Mouse (Mus musculus) erythroblast, embryonic 14.5 days (primary cell): ENCODE data around the gene Timmdc1. TPM values are rescaled to one million over a fixed set of nuclear protein-coding genes. Genes with fewer than 3 reads are reported as not detected.

ENCODE experiments used
- H3K27me3 ChIP-seq: 2 replicates; pipeline ENCODE4 v1.6.1; 2012; ENCODE audit warnings: inconsistent platforms; ENCODE audit not compliant: control insufficient read depth
- H3K36me3 ChIP-seq: 2 replicates; pipeline ENCODE4 v1.6.1; 2012; ENCODE audit warnings: mild to moderate bottlenecking, inconsistent platforms; ENCODE audit not compliant: control insufficient read depth
- H3K4me1 ChIP-seq: 2 replicates; pipeline ENCODE4 v1.6.1; 2012; ENCODE audit warnings: inconsistent platforms; ENCODE audit not compliant: control insufficient read depth
- H3K4me3 ChIP-seq: replicated peaks from 2 replicates; pipeline ENCODE3; 2012; ENCODE audit warnings: moderate library complexity, mild to moderate bottlenecking, inconsistent platforms
- H3K9me3 ChIP-seq: 2 replicates; pipeline ENCODE4 v1.6.1; 2012; ENCODE audit warnings: low read length, inconsistent platforms, mixed read lengths; ENCODE audit not compliant: control insufficient read depth
- GATA1 ChIP-seq: IDR thresholded peaks from 2 replicates; pipeline ENCODE4 v1.6.1; 2012; ENCODE audit warnings: low read length, inconsistent platforms, mixed read lengths
- TAL1 ChIP-seq: IDR thresholded peaks from 3 replicates; pipeline ENCODE4 v1.6.1; 2012; ENCODE audit warnings: low read length, inconsistent platforms, mixed read lengths
- polyA plus RNA-seq: library from polyadenylated mRNA; stranded (reverse); fragments of >175 nt; gene quantifications from 2 replicates; pipeline ENCODE4 v1.2.3, GENCODE M21; 2012

The Timmdc1 gene
- polyA plus RNA-seq, 1 experiment = 3.2 TPM

GRCm38 (mm10) chr16:38549479-38550396 lies 27.3 kb upstream of the Timmdc1 start, which contains the start of gene Poglut1:
TSS of gene Poglut1 (minus strand) at chr16:38550258.
- Histone ChIP-seq H3K9me3 (no peaks in the 10 kb centered on the region), H3K4me3 (peak within 1 kb of the TSS; percentile 81), H3K27me3 (peaks cover 32% of the 10 kb centered on the region), H3K4me1 (peaks cover 22% of the 10 kb centered on the region), H3K36me3 (peaks cover 12% of the 10 kb centered on the region)
- TF ChIP-seq GATA1 (no peak), TAL1 (no peak)

GRCm38 (mm10) chr16:38548000-38548399 lies 25.5 kb upstream of the Timmdc1 start:
- peaks cover 16% of the 10 kb centered on the region for H3K27me3 ChIP-seq
- peaks cover 19% of the 10 kb centered on the region for H3K36me3 ChIP-seq
- H3K9me3 ChIP-seq = no peaks in the 10 kb centered on the region
- TF ChIP-seq TAL1 = no peak
- TF ChIP-seq GATA1 = no peak
- H3K4me3 ChIP-seq = no peak overlapping the region
- H3K4me1 ChIP-seq = peaks cover 22% of the 10 kb centered on the region

GRCm38 (mm10) chr16:38538716-38539380 lies 16.4 kb upstream of the Timmdc1 start:
- no peak overlapping the region for H3K4me3 ChIP-seq
- no peaks in the 10 kb centered on the region for H3K27me3 ChIP-seq
- peaks cover 18% of the 10 kb centered on the region for H3K4me1 ChIP-seq
- H3K9me3 ChIP-seq = no peaks in the 10 kb centered on the region
- peaks cover 56% of the 10 kb centered on the region for H3K36me3 ChIP-seq
- TF ChIP-seq TAL1 (no peak), GATA1 (no peak)

- Histone ChIP-seq H3K27me3 (no peaks in the 10 kb centered on the region), H3K4me3 (no peak overlapping the region), H3K4me1 (peaks cover 18% of the 10 kb centered on the region), H3K36me3 (peaks cover 56% of the 10 kb centered on the region), H3K9me3 (no peaks in the 10 kb centered on the region)
- TF ChIP-seq GATA1 (no peak), TAL1 (no peak)
These were observed 14.2 kb upstream of the Timmdc1 start for GRCm38 (mm10) chr16:38536544-38537146.

- Histone ChIP-seq H3K9me3 (no peaks in the 10 kb centered on the region), H3K4me1 (peaks cover 50% of the 10 kb centered on the region), H3K36me3 (peaks cover 47% of the 10 kb centered on the region), H3K4me3 (no peak overlapping the region), H3K27me3 (no peaks in the 10 kb centered on the region)
- TF ChIP-seq TAL1 = no peak; the same call in 2 of the 3 replicates
- no peak for TF ChIP-seq GATA1
These were observed 3.8 kb upstream of the Timmdc1 start for GRCm38 (mm10) chr16:38526264-38526663.

- Histone ChIP-seq H3K36me3 (peaks cover 38% of the 10 kb centered on the region), H3K9me3 (no peaks in the 10 kb centered on the region), H3K4me3 (peak overlapping the region; percentile 100), H3K27me3 (no peaks in the 10 kb centered on the region), H3K4me1 (peaks cover 51% of the 10 kb centered on the region)
- TF ChIP-seq TAL1 (no peak), GATA1 (no peak)
These were observed 1.1 kb downstream of the Timmdc1 start for GRCm38 (mm10) chr16:38521211-38521987.

- Histone ChIP-seq H3K4me1 (peaks cover 29% of the 10 kb centered on the region), H3K9me3 (no peaks in the 10 kb centered on the region), H3K27me3 (no peaks in the 10 kb centered on the region), H3K36me3 (peaks cover 39% of the 10 kb centered on the region), H3K4me3 (no peak overlapping the region)
- TF ChIP-seq GATA1 = no peak
- TF ChIP-seq TAL1 = no peak
These were observed 3.3 kb downstream of the Timmdc1 start for GRCm38 (mm10) chr16:38519140-38519539.

- no peak overlapping the region for H3K4me3 ChIP-seq
- H3K4me1 ChIP-seq = no peaks in the 10 kb centered on the region; the same call in 1 of the 2 replicates
- TF ChIP-seq GATA1 (no peak), TAL1 (no peak)
- H3K36me3 ChIP-seq = peaks cover 78% of the 10 kb centered on the region
- no peaks in the 10 kb centered on the region for H3K9me3 ChIP-seq
- H3K27me3 ChIP-seq = no peaks in the 10 kb centered on the region
These were observed 11.6 kb downstream of the Timmdc1 start for GRCm38 (mm10) chr16:38510846-38511245.
